Mouse (Mus musculus): ENCODE results near the gene Hoxa3. TPM values are rescaled to one million over a fixed set of nuclear protein-coding genes. Genes with fewer than 3 reads are reported as not detected.

The Hoxa3 gene
- polyA plus RNA-seq, 1 experiment from 2014 or later, result 3.4 TPM

DNA sequence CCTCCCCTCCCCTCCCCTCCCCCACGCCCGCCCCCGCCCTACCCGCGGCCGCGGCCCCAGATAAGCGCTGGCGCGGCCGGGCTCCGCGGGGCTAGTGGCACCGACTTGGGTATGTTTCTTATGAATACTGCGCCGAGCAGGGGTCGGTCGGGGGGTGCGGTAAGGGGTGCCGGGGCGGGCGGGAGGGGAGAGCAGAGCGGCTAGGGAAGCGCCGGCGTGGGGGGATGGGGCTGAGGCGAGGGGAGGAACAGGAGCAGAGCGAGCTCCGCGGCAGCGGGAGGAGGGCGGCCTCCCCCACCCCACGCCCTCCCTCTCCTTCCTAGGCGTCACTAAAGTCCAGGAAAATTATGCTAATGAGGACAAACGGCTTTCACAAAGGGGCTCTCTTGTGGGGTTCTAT lies 37.3 kb downstream of the Hoxa3 start:
- Histone ChIP-seq H3K27me3 (replicated peaks; ENCODE audit: control insufficient read depth, insufficient read depth, low read length) (peaks cover 24% of the 10 kb centered on the region; the same call in 1 of the 2 replicates), H3K9ac (ENCODE audit: low read depth, low read length) (peak overlapping the region; percentile 68), H3K4me2 (replicated peaks; ENCODE audit: low read depth) (peak overlapping the region; percentile 76), H3K4me1 (replicated peaks; ENCODE audit: control insufficient read depth, insufficient read depth, low read length) (no peaks in the 10 kb centered on the region), H3K9me3 (ENCODE audit: control insufficient read depth) (no peaks in the 10 kb centered on the region), H3K4me3 (ENCODE audit: low read depth, low read length) (peak overlapping the region; percentile 61), H3K27ac (ENCODE audit: low read depth, low read length) (peak overlapping the region; percentile 87), H3K36me3 (ENCODE audit: control insufficient read depth, insufficient read depth) (no peaks in the 10 kb centered on the region)
- ATAC-seq, result peak; percentile 27; the same call in 1 of the 2 replicates
- TF ChIP-seq CTCF (IDR thresholded peaks at IDR 0.05; ENCODE audit: low read depth), result no peak
- WGBS, result 1% methylated on average over 22 of the region's 35 CpGs

DNA sequence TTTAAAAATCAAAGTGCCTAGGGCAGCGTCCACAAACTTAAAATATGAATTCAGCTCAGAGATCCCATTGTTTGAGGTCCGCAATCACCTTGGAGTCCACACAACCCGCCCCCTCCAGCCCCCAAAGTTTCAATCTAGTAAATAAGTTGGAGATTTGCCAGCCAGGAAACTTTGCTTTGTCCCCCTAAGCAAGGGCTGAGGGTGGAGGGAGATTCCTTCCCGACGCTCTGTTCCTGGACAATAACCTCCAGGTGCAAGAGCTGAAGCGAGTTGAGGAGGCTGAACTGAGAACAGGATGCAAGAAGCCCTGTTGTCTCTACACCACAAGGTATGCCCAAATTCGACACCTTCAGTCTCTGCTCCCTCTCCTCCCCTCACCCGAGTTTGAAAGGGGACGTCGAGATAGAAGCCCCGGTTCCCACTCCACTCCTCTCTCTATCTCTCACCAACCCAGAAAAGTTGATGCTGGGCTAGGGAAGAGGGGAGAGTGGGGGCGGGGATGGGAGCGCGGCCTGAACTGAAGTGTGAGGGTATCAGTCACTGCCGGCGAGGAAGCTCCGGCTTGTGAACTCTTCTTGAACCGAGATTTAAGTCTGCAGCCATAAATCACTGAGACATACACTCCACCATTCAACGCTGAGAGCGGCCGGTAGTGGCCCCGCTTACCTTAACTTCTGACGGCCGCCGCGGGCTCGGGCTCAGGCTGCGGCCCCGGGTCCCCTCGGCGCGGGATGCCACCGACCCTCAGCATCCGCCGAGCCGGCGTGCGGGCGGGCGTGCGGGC lies 38.0 kb downstream of the Hoxa3 start:
- H3K27me3 ChIP-seq (replicated peaks; ENCODE audit: control insufficient read depth, insufficient read depth, low read length), result peaks cover 24% of the 10 kb centered on the region; the same call in 1 of the 2 replicates
- 5% methylated on average over 41 of the region's 41 CpGs for WGBS
- peak; percentile 38; the same call in 1 of the 2 replicates for ATAC-seq
- peak overlapping the region; percentile 76 for H3K4me2 ChIP-seq (replicated peaks; ENCODE audit: low read depth)
- no peaks in the 10 kb centered on the region for H3K4me1 ChIP-seq (replicated peaks; ENCODE audit: control insufficient read depth, insufficient read depth, low read length)
- TF ChIP-seq CTCF (IDR thresholded peaks at IDR 0.05; ENCODE audit: low read depth), result no peak
- peak overlapping the region; percentile 61 for H3K4me3 ChIP-seq (ENCODE audit: low read depth, low read length)
- H3K27ac ChIP-seq (ENCODE audit: low read depth, low read length), result peak overlapping the region; percentile 87
- H3K9ac ChIP-seq (ENCODE audit: low read depth, low read length), result peak overlapping the region; percentile 68
- no peaks in the 10 kb centered on the region; the same call in 1 of the 2 replicates for H3K36me3 ChIP-seq (ENCODE audit: control insufficient read depth, insufficient read depth)
- no peaks in the 10 kb centered on the region for H3K9me3 ChIP-seq (ENCODE audit: control insufficient read depth)

GRCm38 (mm10) chr6:52173648-52174047 lies 39.5 kb downstream of the Hoxa3 start:
- no peak for TF ChIP-seq CTCF (IDR thresholded peaks at IDR 0.05; ENCODE audit: low read depth)
- Histone ChIP-seq H3K9ac (ENCODE audit: low read depth, low read length) (no peak overlapping the region), H3K4me3 (ENCODE audit: low read depth, low read length) (no peak overlapping the region)

GRCm38 (mm10) chr6:52172501-52172900 lies 40.6 kb downstream of the Hoxa3 start:
- H3K4me2 ChIP-seq (replicated peaks; ENCODE audit: low read depth), result peak overlapping the region; percentile 62
- H3K9me3 ChIP-seq (ENCODE audit: control insufficient read depth), result no peaks in the 10 kb centered on the region
- H3K27me3 ChIP-seq (replicated peaks; ENCODE audit: control insufficient read depth, insufficient read depth, low read length), result peaks cover 17% of the 10 kb centered on the region; the same call in 1 of the 2 replicates
- H3K4me1 ChIP-seq (replicated peaks; ENCODE audit: control insufficient read depth, insufficient read depth, low read length), result no peaks in the 10 kb centered on the region
- peak overlapping the region; percentile 66 for H3K27ac ChIP-seq (ENCODE audit: low read depth, low read length)
- WGBS, result 5% methylated on average over 35 of the region's 35 CpGs
- TF ChIP-seq CTCF (IDR thresholded peaks at IDR 0.05; ENCODE audit: low read depth), result no peak
- H3K9ac ChIP-seq (ENCODE audit: low read depth, low read length), result peak overlapping the region; percentile 38; the same call in 1 of the 2 replicates
- H3K4me3 ChIP-seq (ENCODE audit: low read depth, low read length), result peak overlapping the region; percentile 20
- no peaks in the 10 kb centered on the region; the same call in 1 of the 2 replicates for H3K36me3 ChIP-seq (ENCODE audit: control insufficient read depth, insufficient read depth)
- ATAC-seq, result peak; percentile 63

More at GRCm38 (mm10) chr6:52173648-52174047, 39.5 kb downstream of the Hoxa3 start:
- no peak for ATAC-seq
- H3K36me3 ChIP-seq (ENCODE audit: control insufficient read depth, insufficient read depth), result no peaks in the 10 kb centered on the region; the same call in 1 of the 2 replicates
- H3K9me3 ChIP-seq (ENCODE audit: control insufficient read depth), result no peaks in the 10 kb centered on the region
- H3K27me3 ChIP-seq (replicated peaks; ENCODE audit: control insufficient read depth, insufficient read depth, low read length), result peaks cover 19% of the 10 kb centered on the region; the same call in 1 of the 2 replicates
- H3K27ac ChIP-seq (ENCODE audit: low read depth, low read length), result no peak overlapping the region
- H3K4me2 ChIP-seq (replicated peaks; ENCODE audit: low read depth), result peak overlapping the region; percentile 62; the same call in 1 of the 2 replicates
- H3K4me1 ChIP-seq (replicated peaks; ENCODE audit: control insufficient read depth, insufficient read depth, low read length), result no peaks in the 10 kb centered on the region
- 20% methylated on average over 4 of the region's 4 CpGs for WGBS

- TF ChIP-seq CTCF (IDR thresholded peaks at IDR 0.05; ENCODE audit: low read depth), result no peak
- peak overlapping the region; percentile 62 for H3K4me2 ChIP-seq (replicated peaks; ENCODE audit: low read depth)
- peak overlapping the region; percentile 20; the same call in 1 of the 2 replicates for H3K4me3 ChIP-seq (ENCODE audit: low read depth, low read length)
- no peaks in the 10 kb centered on the region for H3K4me1 ChIP-seq (replicated peaks; ENCODE audit: control insufficient read depth, insufficient read depth, low read length)
- no peak for ATAC-seq
- no peaks in the 10 kb centered on the region for H3K9me3 ChIP-seq (ENCODE audit: control insufficient read depth)
- peaks cover 17% of the 10 kb centered on the region for H3K27me3 ChIP-seq (replicated peaks; ENCODE audit: control insufficient read depth, insufficient read depth, low read length)
- no peaks in the 10 kb centered on the region; the same call in 1 of the 2 replicates for H3K36me3 ChIP-seq (ENCODE audit: control insufficient read depth, insufficient read depth)
- no peak overlapping the region for H3K9ac ChIP-seq (ENCODE audit: low read depth, low read length)
- H3K27ac ChIP-seq (ENCODE audit: low read depth, low read length), result peak overlapping the region; percentile 64
- 31% methylated on average over 7 of the region's 7 CpGs for WGBS
These were observed 41.2 kb downstream of the Hoxa3 start for GRCm38 (mm10) chr6:52171938-52172337.

- 66% methylated on average over 4 of the region's 4 CpGs for WGBS
- no peak for ATAC-seq
- Histone ChIP-seq H3K27ac (ENCODE audit: low read depth, low read length) (0 out of 2 replicates have a peak overlapping the region, but pooled peaks have one; percentile 37), H3K36me3 (ENCODE audit: control insufficient read depth, insufficient read depth) (no peaks in the 10 kb centered on the region; the same call in 1 of the 2 replicates), H3K4me1 (replicated peaks; ENCODE audit: control insufficient read depth, insufficient read depth, low read length) (no peaks in the 10 kb centered on the region), H3K9ac (ENCODE audit: low read depth, low read length) (no peak overlapping the region), H3K4me3 (ENCODE audit: low read depth, low read length) (no peak overlapping the region), H3K4me2 (replicated peaks; ENCODE audit: low read depth) (peak overlapping the region; percentile 49), H3K9me3 (ENCODE audit: control insufficient read depth) (no peaks in the 10 kb centered on the region), H3K27me3 (replicated peaks; ENCODE audit: control insufficient read depth, insufficient read depth, low read length) (peaks cover 17% of the 10 kb centered on the region)
- TF ChIP-seq CTCF (IDR thresholded peaks at IDR 0.05; ENCODE audit: low read depth), result no peak
These were observed 41.8 kb downstream of the Hoxa3 start for GRCm38 (mm10) chr6:52171331-52171730.
